Mouse (Mus musculus) liver, embryonic 15.5 days (tissue): ENCODE measurements around the gene Flot1. TPM values are rescaled to one million over a fixed set of nuclear protein-coding genes. Genes with fewer than 3 reads are reported as not detected.
"Not testable (repeated sequence)": the region's sequence is repeated elsewhere in the genome, so short reads cannot be mapped to it uniquely, and the experiment has no call there.

ENCODE experiments used
- ATAC-seq: fragments of 200-750 bp; cut with Nextera tagmentation; 2 replicates; pipeline ENCODE4 v1.8.0; 2017; ENCODE audit warnings: moderate number of reproducible peaks, mild to moderate bottlenecking, moderate library complexity; ENCODE audit not compliant: insufficient read depth
- H3K27ac ChIP-seq: fragments of 300-500 bp; sonication (generic); replicated peaks from 2 replicates; pipeline ENCODE4 v1.5.1; 2015; ENCODE audit warnings: mild to moderate bottlenecking, inconsistent platforms
- H3K27me3 ChIP-seq: fragments of 300-500 bp; sonication (generic); 2 replicates; pipeline ENCODE4 v1.6.1; 2015; ENCODE audit warnings: mild to moderate bottlenecking, inconsistent platforms
- H3K36me3 ChIP-seq: fragments of 300-500 bp; sonication (generic); replicated peaks from 2 replicates; pipeline ENCODE4 v1.6.1; 2015; ENCODE audit warnings: moderate library complexity, mild to moderate bottlenecking, inconsistent platforms
- H3K4me1 ChIP-seq: fragments of 300-500 bp; sonication (generic); replicated peaks from 2 replicates; pipeline ENCODE4 v1.6.1; 2015; ENCODE audit warnings: inconsistent platforms
- H3K4me2 ChIP-seq: fragments of 300-500 bp; sonication (generic); 2 replicates; pipeline ENCODE4 v1.6.1; 2015; ENCODE audit warnings: moderate library complexity, mild to moderate bottlenecking, inconsistent platforms
- H3K4me3 ChIP-seq: fragments of 300-500 bp; sonication (generic); replicated peaks from 2 replicates; pipeline ENCODE4 v1.5.1; 2015; ENCODE audit warnings: mild to moderate bottlenecking, inconsistent platforms
- H3K9ac ChIP-seq: fragments of 300-500 bp; sonication (generic); 2 replicates; pipeline ENCODE4 v1.6.1; 2015; ENCODE audit warnings: moderate library complexity, mild to moderate bottlenecking, inconsistent platforms
- H3K9me3 ChIP-seq: fragments of 300-500 bp; sonication (generic); replicated peaks from 2 replicates; pipeline ENCODE4 v1.6.1; 2016; ENCODE audit warnings: inconsistent platforms
- WGBS: fragments of 180-500 bp; shearing (Covaris S2); methylation state at CpG from one replicate; pipeline ENCODE4 v1.1.7; 2015; ENCODE audit warnings: mixed read lengths; ENCODE audit not compliant: insufficient replicate concordance; 5-methylcytosine and 5-hydroxymethylcytosine counted together
- polyA plus RNA-seq: library from polyadenylated mRNA; unstranded; fragments of >200 nt; fragmentation: Nextera tagmentation; extraction: Ambion mirVana; gene quantifications from 2 replicates; pipeline ENCODE4 v1.2.1, GENCODE M21; 2015

The Flot1 gene
- polyA plus RNA-seq, 1 experiment from 2014 or later, result 33.7 TPM

DNA sequence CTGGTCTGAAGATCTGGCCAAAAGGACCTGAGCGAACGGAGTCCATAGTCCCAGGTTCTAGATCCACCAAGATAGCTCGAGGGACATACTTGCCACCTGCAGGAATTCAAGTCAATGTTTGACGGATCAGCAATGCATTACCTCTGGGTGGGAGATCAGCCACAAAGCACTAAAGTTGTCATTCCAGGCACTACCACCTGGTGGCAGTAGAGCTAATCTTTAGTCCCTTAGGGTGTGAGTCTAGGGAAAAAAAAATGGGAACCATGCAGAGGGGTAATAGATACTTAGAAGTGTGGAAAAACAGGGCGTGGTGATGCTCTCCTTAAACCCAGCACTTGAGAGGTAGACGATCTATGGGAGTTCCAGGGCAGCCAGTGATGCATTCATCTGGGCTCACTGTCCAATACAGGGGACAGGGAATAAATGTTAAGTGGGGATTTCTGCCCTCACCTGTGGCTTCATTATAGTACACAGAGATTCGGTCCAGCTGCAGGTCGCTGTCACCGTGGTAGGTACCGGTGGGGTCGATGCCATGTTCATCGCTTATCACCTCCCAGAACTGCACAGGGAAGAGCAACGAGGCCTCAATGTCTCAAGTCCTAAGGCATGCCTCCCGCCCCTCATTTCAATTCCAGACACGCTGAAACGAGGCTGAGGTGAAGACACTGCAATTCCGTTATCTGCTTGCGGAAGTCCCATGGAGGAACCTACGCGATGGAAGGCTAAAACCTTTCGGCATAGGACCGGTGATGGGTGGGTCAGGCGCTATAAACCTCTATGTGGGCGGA is 13.3 kb downstream of the Flot1 start:
- ATAC-seq, result no peak
- peak overlapping the region; percentile 92 for H3K4me2 ChIP-seq

GRCm38 (mm10) chr17:35836991-35837422 is 14.0 kb downstream of the Flot1 start:
- Histone ChIP-seq H3K27me3 (no peaks in the 10 kb centered on the region), H3K4me3 (peak overlapping the region; percentile 89), H3K4me1 (peaks cover 73% of the 10 kb centered on the region), H3K9me3 (no peaks in the 10 kb centered on the region), H3K9ac (peak overlapping the region; percentile 92), H3K4me2 (peak overlapping the region; percentile 92), H3K27ac (peak overlapping the region; percentile 96), H3K36me3 (peaks cover 50% of the 10 kb centered on the region)
- WGBS, result 0% methylated on average over 25 of the region's 25 CpGs
- ATAC-seq, result peak; percentile 12

More for the DNA sequence above, 13.3 kb downstream of the Flot1 start:
- Histone ChIP-seq H3K4me1 (peaks cover 70% of the 10 kb centered on the region), H3K27me3 (no peaks in the 10 kb centered on the region), H3K4me3 (peak overlapping the region; percentile 89), H3K36me3 (peaks cover 55% of the 10 kb centered on the region), H3K9me3 (no peaks in the 10 kb centered on the region), H3K9ac (peak overlapping the region; percentile 92), H3K27ac (peak overlapping the region; percentile 96)
- 7% methylated on average over 24 of the region's 24 CpGs for WGBS

GRCm38 (mm10) chr17:35837487-35837886 is 14.5 kb downstream of the Flot1 start:
- Histone ChIP-seq H3K36me3 (peaks cover 45% of the 10 kb centered on the region), H3K9ac (peak overlapping the region; percentile 92), H3K9me3 (no peaks in the 10 kb centered on the region), H3K4me2 (peak overlapping the region; percentile 92), H3K4me3 (peak overlapping the region; percentile 89), H3K27ac (peak overlapping the region; percentile 96), H3K4me1 (peaks cover 74% of the 10 kb centered on the region), H3K27me3 (no peaks in the 10 kb centered on the region)
- under 1% methylated on average over 18 of the region's 18 CpGs for WGBS
- no peak for ATAC-seq

- peaks cover 39% of the 10 kb centered on the region for H3K36me3 ChIP-seq
- peak within 1 kb of the TSS; percentile 92 for H3K9ac ChIP-seq
- under 1% methylated on average over 29 of the region's 29 CpGs for WGBS
- H3K27me3 ChIP-seq, result no peaks in the 10 kb centered on the region
- no peaks in the 10 kb centered on the region for H3K9me3 ChIP-seq
- peak within 1 kb of the TSS; percentile 89 for H3K4me3 ChIP-seq
- peaks cover 75% of the 10 kb centered on the region for H3K4me1 ChIP-seq
- H3K4me2 ChIP-seq, result peak within 1 kb of the TSS; percentile 92
- H3K27ac ChIP-seq, result peak within 1 kb of the TSS; percentile 96
- peak; percentile 53 for ATAC-seq
Measured at GRCm38 (mm10) chr17:35838122-35838544, 15.1 kb downstream of the Flot1 start, which contains the start of gene Tubb5. Gene Tubb5, minus strand, starts transcription at chr17:35838306.

- Histone ChIP-seq H3K4me3 (peak overlapping the region; percentile 89), H3K27me3 (no peaks in the 10 kb centered on the region), H3K4me1 (peaks cover 75% of the 10 kb centered on the region), H3K9me3 (no peaks in the 10 kb centered on the region), H3K36me3 (peaks cover 34% of the 10 kb centered on the region), H3K27ac (peak overlapping the region; percentile 96), H3K9ac (peak overlapping the region; percentile 58), H3K4me2 (peak overlapping the region; percentile 92)
- no peak for ATAC-seq
- 3% methylated on average over 5 of the region's 5 CpGs for WGBS
Measured at GRCm38 (mm10) chr17:35838570-35838969, 15.5 kb downstream of the Flot1 start.

DNA sequence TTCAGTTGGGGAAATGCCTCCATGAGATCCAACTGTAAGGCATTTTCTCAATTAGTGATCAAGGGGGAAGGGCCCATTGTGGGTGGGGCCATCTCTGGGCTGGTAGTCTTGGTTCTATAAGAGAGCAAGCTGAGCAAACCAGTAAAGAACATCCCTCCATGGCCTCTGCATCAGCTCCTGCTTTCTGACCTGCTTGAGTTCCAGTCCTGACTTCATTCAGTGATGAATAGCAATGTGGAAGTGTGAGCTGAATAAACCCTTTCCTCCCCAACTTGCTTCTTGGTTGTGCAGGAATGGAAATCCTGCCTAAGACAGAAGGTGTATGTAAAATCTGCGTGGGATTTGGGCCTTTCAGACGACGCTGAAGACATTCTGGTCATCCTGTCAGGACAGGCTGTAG is 16.0 kb downstream of the Flot1 start:
- H3K4me3 ChIP-seq, result peak overlapping the region; percentile 89
- peaks cover 73% of the 10 kb centered on the region for H3K4me1 ChIP-seq
- WGBS, result 59% methylated on average over 3 of the region's 3 CpGs
- H3K9ac ChIP-seq, result peak overlapping the region; percentile 58
- H3K9me3 ChIP-seq, ATAC-seq, H3K27me3 ChIP-seq: not testable (repeated sequence)
- peak overlapping the region; percentile 96 for H3K27ac ChIP-seq
- peaks cover 30% of the 10 kb centered on the region for H3K36me3 ChIP-seq
- peak overlapping the region; percentile 92 for H3K4me2 ChIP-seq

DNA sequence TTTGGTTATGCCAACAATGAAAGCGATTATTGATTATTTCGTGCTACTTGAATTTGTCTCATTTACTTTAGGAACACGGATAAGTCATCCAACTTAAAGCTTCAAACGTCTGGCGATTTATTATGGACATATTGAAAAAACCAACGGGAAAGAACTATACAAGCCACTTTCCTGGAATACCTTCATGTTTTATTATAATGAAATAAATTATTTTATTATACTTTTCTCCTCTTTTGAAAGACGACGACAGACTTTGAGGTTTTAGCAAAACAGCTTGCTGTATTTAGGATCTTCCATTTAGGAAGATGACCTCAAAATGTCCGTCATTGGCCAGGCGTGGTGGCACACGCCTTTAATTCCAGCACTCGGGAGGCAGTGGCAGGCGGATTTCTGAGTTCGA is 17.5 kb downstream of the Flot1 start:
- peak overlapping the region; percentile 32 for H3K9ac ChIP-seq
- ATAC-seq, result no peak

DNA sequence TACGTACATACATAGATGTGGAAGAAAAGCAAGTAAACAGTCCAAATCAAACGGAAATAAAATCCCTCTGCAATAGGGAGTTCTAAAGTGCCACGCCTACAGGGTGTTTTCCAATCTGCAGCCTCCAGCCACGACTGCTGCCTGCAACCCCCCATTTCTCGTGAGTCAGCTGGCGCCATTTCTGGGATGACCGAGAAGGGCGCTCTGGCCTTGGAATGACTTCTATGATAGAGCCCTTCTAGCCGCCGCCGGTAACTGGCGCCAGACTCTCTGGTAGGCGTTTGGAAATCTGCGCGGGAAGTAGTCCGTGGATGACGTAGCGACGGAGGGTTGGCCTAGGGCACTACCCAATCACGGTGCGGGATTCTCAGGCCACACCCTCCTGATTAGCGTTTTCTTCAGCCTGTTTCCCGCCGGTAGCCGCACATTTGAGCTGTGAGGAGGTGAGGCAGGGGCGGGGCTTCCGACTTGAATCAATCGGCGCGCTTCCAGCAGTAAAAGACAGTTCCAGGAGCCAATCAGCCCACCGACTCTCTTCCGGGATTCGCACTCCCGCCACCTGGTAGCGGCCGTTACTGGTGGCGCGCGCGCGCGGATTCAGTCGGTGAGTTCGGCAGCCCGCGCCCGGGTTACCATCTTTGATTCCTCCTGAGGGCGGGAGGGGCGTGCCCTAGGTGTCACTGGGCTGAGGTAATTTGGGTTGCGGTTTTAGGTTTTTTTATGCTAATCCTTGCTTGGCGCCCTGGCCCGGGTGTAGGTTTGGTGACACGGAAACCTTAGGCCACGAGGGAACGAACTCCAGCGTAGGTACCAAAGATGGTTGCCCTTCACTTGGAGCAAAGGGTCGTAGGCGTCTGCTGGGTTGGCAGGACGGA is 18.3 kb downstream of the Flot1 start, which contains the start of gene Mdc1:
Gene Mdc1 (plus strand): TSS at position 440 of the 875 bp plus-strand sequence.
- Histone ChIP-seq H3K4me2 (peak within 1 kb of the TSS; percentile 80), H3K9ac (peak within 1 kb of the TSS; percentile 77), H3K4me1 (peaks cover 50% of the 10 kb centered on the region), H3K27ac (peak within 1 kb of the TSS; percentile 96), H3K27me3 (no peaks in the 10 kb centered on the region), H3K36me3 (peaks cover 28% of the 10 kb centered on the region), H3K4me3 (peak within 1 kb of the TSS; percentile 72), H3K9me3 (no peaks in the 10 kb centered on the region)
- under 1% methylated on average over 59 of the region's 59 CpGs for WGBS
- ATAC-seq, result peak; percentile 81

More for the DNA sequence above, 17.5 kb downstream of the Flot1 start:
- Histone ChIP-seq H3K4me2 (peak overlapping the region; percentile 80), H3K4me3 (peak overlapping the region; percentile 72), H3K27ac (peak overlapping the region; percentile 96), H3K9me3 (no peaks in the 10 kb centered on the region), H3K36me3 (peaks cover 28% of the 10 kb centered on the region), H3K27me3 (no peaks in the 10 kb centered on the region), H3K4me1 (peaks cover 57% of the 10 kb centered on the region)
- WGBS, result 38% methylated on average over 14 of the region's 14 CpGs

GRCm38 (mm10) chr17:35842006-35842405 is 19.0 kb downstream of the Flot1 start:
- peak overlapping the region; percentile 72 for H3K4me3 ChIP-seq
- 5% methylated on average over 11 of the region's 11 CpGs for WGBS
- peak overlapping the region; percentile 96 for H3K27ac ChIP-seq
- no peaks in the 10 kb centered on the region for H3K27me3 ChIP-seq
- no peak for ATAC-seq
- H3K4me2 ChIP-seq, result peak overlapping the region; percentile 80
- peaks cover 44% of the 10 kb centered on the region for H3K4me1 ChIP-seq
- peaks cover 28% of the 10 kb centered on the region for H3K36me3 ChIP-seq
- H3K9me3 ChIP-seq, result no peaks in the 10 kb centered on the region
- H3K9ac ChIP-seq, result peak overlapping the region; percentile 77

DNA sequence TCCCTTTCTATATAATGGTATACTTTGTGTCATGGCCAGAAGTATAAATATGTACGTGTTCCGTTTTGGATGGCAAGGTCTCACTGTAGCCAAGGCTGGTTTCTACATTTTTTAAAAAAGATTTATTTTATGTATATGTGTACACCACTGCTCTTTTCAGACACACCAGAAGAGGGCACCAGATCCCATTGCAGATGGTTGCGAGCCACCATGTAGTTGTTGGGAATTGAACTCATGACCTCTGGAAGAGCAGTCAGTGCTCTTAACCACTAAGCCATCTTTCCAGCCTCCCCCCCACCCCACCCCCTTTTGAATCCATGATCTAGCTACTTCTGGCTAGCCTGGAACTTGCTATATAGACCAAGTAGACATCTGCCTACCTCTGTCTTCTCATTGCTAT is 20.5 kb downstream of the Flot1 start:
- no peaks in the 10 kb centered on the region for H3K27me3 ChIP-seq
- H3K4me1 ChIP-seq, result peaks cover 43% of the 10 kb centered on the region
- no peak overlapping the region for H3K4me2 ChIP-seq
- H3K36me3 ChIP-seq, result peaks cover 43% of the 10 kb centered on the region
- WGBS, result 87% methylated on average over 3 of the region's 3 CpGs
- H3K27ac ChIP-seq, result no peak overlapping the region
- no peak for ATAC-seq
- no peak overlapping the region for H3K4me3 ChIP-seq
- no peak overlapping the region for H3K9ac ChIP-seq
- no peaks in the 10 kb centered on the region for H3K9me3 ChIP-seq

- H3K27me3 ChIP-seq, result no peaks in the 10 kb centered on the region
- 45% methylated on average over 1 of the region's 1 CpGs for WGBS
- H3K4me3 ChIP-seq, result no peak overlapping the region
- no peak overlapping the region for H3K27ac ChIP-seq
- no peak for ATAC-seq
- H3K9me3 ChIP-seq, result no peaks in the 10 kb centered on the region
- peaks cover 87% of the 10 kb centered on the region for H3K36me3 ChIP-seq
- no peak overlapping the region for H3K9ac ChIP-seq
- no peak overlapping the region for H3K4me2 ChIP-seq
- H3K4me1 ChIP-seq, result peaks cover 21% of the 10 kb centered on the region
Measured at GRCm38 (mm10) chr17:35848112-35848511, 25.1 kb downstream of the Flot1 start.
